25 mouse cellular contexts compared by ENCODE assay signal in the genomic region with DNA sequence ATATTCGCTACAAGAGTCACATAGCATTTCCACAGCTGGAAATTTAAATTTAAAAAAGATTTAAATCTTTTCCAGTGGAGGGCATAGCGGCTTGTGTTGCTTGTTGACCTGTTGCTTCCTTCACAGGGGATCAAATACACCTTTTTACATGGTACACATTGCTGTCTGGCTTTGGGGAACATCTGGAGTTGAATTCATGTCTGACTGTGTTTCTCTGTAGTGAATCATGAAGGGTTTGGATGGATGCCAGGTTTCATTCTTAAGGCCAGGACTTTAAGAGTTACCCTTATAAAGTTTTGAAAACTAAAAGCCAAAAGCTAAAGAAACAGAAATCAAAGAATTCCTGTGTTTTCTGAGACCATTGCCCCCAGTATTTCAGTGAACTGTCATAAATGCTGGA.
DNase-seq lines count a peak whose midpoint lies in the region; ATAC-seq and TF ChIP-seq lines count a peak whose summit lies in the region.
"Had no signal": no experiment of that assay in that cellular context is flagged by ENCODE, and none has a peak within 500 bp of the region (broad histone marks: within the 10 kb centered on the region; RNA-seq: fewer than 3 reads in every experiment).

No protein-coding gene starts in this region.

- no peak overlapping the region for H3K4me3 ChIP-seq in limb, embryonic 11.5 days (ENCODE audit: low read depth, low read length)
- no peak overlapping the region for H3K4me3 ChIP-seq in limb, embryonic 10.5 days
- H3K4me3 ChIP-seq in thymus, adult 2 months (ENCODE audit: control insufficient read depth, insufficient read depth, low read length) = no peak overlapping the region
- H3K4me3 ChIP-seq: embryonic facial prominence, embryonic 15.5 days; erythroblast, embryonic 14.5 days; forebrain, embryonic 12.5 days; heart, embryonic 10.5 days; hindbrain, embryonic 13.5 days had no signal

- H3K4me1 ChIP-seq in limb, embryonic 11.5 days (ENCODE audit: control insufficient read depth, insufficient read depth, low read length) = peaks cover 8% of the 10 kb centered on the region; the same call in 1 of the 2 replicates
- H3K4me1 ChIP-seq in limb, embryonic 10.5 days = peaks cover 15% of the 10 kb centered on the region
- H3K4me1 ChIP-seq in thymus, adult 2 months (replicated peaks; ENCODE audit: control insufficient read depth, insufficient read depth, low read length) = no peaks in the 10 kb centered on the region
- H3K4me1 ChIP-seq: forebrain, embryonic 12.5 days; heart, embryonic 10.5 days; hindbrain, embryonic 13.5 days had no signal

- no peak overlapping the region for H3K4me2 ChIP-seq in limb, embryonic 11.5 days (ENCODE audit: low read depth, severe bottlenecking)
- H3K4me2 ChIP-seq: embryonic facial prominence, embryonic 15.5 days; forebrain, embryonic 12.5 days; hindbrain, embryonic 13.5 days had no signal

- no peak overlapping the region for H3K27ac ChIP-seq in limb, embryonic 11.5 days (replicated peaks; ENCODE audit: low read depth, low read length)
- no peak overlapping the region; the same call in 1 of the 2 replicates for H3K27ac ChIP-seq in limb, embryonic 10.5 days
- H3K27ac ChIP-seq in thymus, adult 2 months (ENCODE audit: control insufficient read depth, insufficient read depth, low read length) = no peak overlapping the region
- H3K27ac ChIP-seq: embryonic facial prominence, embryonic 15.5 days; forebrain, embryonic 12.5 days; heart, embryonic 10.5 days; hindbrain, embryonic 13.5 days; hindbrain, postnatal 0 days had no signal

- TF ChIP-seq POLR2A in thymus, adult 2 months (IDR thresholded peaks at IDR 0.05; ENCODE audit: control insufficient read depth, extremely low read depth, insufficient read depth, low read length, poor library complexity) = no peak

- H3K27me3 ChIP-seq in limb, embryonic 11.5 days (ENCODE audit: control insufficient read depth, insufficient read depth, low read length) = no peaks in the 10 kb centered on the region
- no peaks in the 10 kb centered on the region for H3K27me3 ChIP-seq in limb, embryonic 10.5 days (ENCODE audit: low read depth, poor library complexity, severe bottlenecking)
- H3K27me3 ChIP-seq in thymus, adult 2 months (ENCODE audit: control insufficient read depth, insufficient read depth, low read length) = no peaks in the 10 kb centered on the region
- H3K27me3 ChIP-seq: embryonic facial prominence, embryonic 15.5 days; forebrain, embryonic 12.5 days; hindbrain, embryonic 13.5 days; Patski had no signal

- H3K9me3 ChIP-seq in limb, embryonic 11.5 days (ENCODE audit: control insufficient read depth, low read length) = no peaks in the 10 kb centered on the region
- H3K9me3 ChIP-seq in limb, embryonic 10.5 days (replicated peaks) = no peaks in the 10 kb centered on the region
- H3K9me3 ChIP-seq: embryonic facial prominence, embryonic 15.5 days; forebrain, embryonic 12.5 days; G1E; heart, embryonic 10.5 days; hindbrain, embryonic 13.5 days had no signal

- ATAC-seq in limb, embryonic 11.5 days (ENCODE audit: insufficient number of reproducible peaks, low FRiP score, low TSS enrichment, low read depth) = peak; percentile 52; the same call in 1 of the 2 replicates
- ATAC-seq: activated CD4-positive, CD25-positive, alpha-beta regulatory T cell, adult 4 months; CD4-positive, CD25-positive, alpha-beta regulatory T cell, adult 4 months; forebrain, embryonic 16.5 days; hindbrain, postnatal 0 days; Patski had no signal

- DNase-seq in limb, embryonic 11.5 days (ENCODE audit: low spot score) = no peak
- DNase-seq in limb, embryonic 10.5 days (ENCODE audit: low spot score) = no peak
- peak; percentile 87 for DNase-seq in NIH3T3 (ENCODE audit: low read depth)
- peak; percentile 29 for DNase-seq in fibroblast of lung, adult 2 months (ENCODE audit: low read depth)
- DNase-seq in mesoderm, embryonic 11.5 days (ENCODE audit: low read depth, low spot score) = peak; percentile 23
- no peak for DNase-seq in thymus, adult 2 months
- no peak for DNase-seq in layer of hippocampus, adult 9-10 months (ENCODE audit: low spot score)
- DNase-seq: adrenal gland, adult 2 months; B cell, adult 2 months; cerebellum, adult 2 months; cerebellum, postnatal 14 days; gastrocnemius, postnatal 10 days; heart, adult 18-20 months; heart, postnatal 10 days had no signal

- H3K9ac ChIP-seq in limb, embryonic 11.5 days (ENCODE audit: low read length) = no peak overlapping the region
- H3K9ac ChIP-seq: embryonic facial prominence, embryonic 15.5 days; forebrain, embryonic 12.5 days; hindbrain, embryonic 13.5 days had no signal

- no peak for TF ChIP-seq CTCF in thymus, adult 2 months (IDR thresholded peaks at IDR 0.05; ENCODE audit: borderline replicate concordance, control insufficient read depth, extremely low read depth, insufficient read depth, low read length, poor library complexity)

- WGBS in limb, embryonic 11.5 days = 76% methylated on average over 2 of the region's 2 CpGs
- 88% methylated on average over 2 of the region's 2 CpGs for WGBS in limb, embryonic 10.5 days
- WGBS in thymus, adult 2 months = 91% methylated on average over 2 of the region's 2 CpGs

- no peaks in the 10 kb centered on the region for H3K36me3 ChIP-seq in limb, embryonic 11.5 days (ENCODE audit: control insufficient read depth, insufficient read depth, low read length)
- H3K36me3 ChIP-seq in limb, embryonic 10.5 days = no peaks in the 10 kb centered on the region
- no peaks in the 10 kb centered on the region for H3K36me3 ChIP-seq in thymus, adult 2 months (ENCODE audit: control insufficient read depth, insufficient read depth, low read length)
- H3K36me3 ChIP-seq: embryonic facial prominence, embryonic 15.5 days; forebrain, embryonic 12.5 days; G1E; heart, embryonic 10.5 days; hindbrain, embryonic 13.5 days had no signal

Comparison
In these comparisons a context has a peak if more than half of its experiments do, and no peak if none do; other contexts are left out.
1. DNase-seq: peak in NIH3T3 (single experiment), fibroblast of lung, adult 2 months (single experiment) and mesoderm, embryonic 11.5 days (single experiment); none in limb, embryonic 11.5 days (single experiment), limb, embryonic 10.5 days (single experiment), thymus, adult 2 months (single experiment) and layer of hippocampus, adult 9-10 months (single experiment).